ENCODE assay signal across 24 mouse cellular contexts in the genomic region with DNA sequence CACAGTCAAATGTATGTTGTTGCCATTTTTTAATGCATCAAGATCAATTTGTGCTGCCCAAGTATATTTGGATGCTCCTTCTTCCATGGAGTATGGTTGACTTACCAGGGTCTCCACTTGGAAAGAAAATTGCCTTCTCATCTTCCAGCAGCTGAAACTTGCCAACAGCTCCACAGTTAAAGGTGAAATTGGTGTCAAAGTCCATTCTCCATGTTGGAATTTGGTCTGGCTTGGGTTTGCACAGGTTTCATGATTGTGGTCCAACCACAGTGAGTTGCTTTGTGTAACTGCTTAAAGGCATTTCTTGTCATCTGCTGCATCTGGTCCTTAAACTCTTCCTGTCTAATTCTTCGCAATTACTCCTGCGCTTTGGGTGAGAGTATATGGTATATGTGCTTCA.
DNase-seq lines count a peak whose midpoint lies in the region; ATAC-seq and TF ChIP-seq lines count a peak whose summit lies in the region.
"Had no signal": no experiment of that assay in that cellular context is flagged by ENCODE, and none has a peak within 500 bp of the region (broad histone marks: within the 10 kb centered on the region; RNA-seq: fewer than 3 reads in every experiment).

No protein-coding gene starts in this region.

- WGBS in kidney, embryonic 16.5 days: 98% methylated on average over 2 of the region's 2 CpGs
- WGBS in liver, adult 2 months: 99% methylated on average over 2 of the region's 2 CpGs

- no peak for TF ChIP-seq POLR2A in liver, adult 2 months (IDR thresholded peaks at IDR 0.05; ENCODE audit: extremely low read depth, insufficient read depth, low read length)

- no peaks in the 10 kb centered on the region for H3K79me2 ChIP-seq in liver, adult 2 months (ENCODE audit: control insufficient read depth, insufficient read depth, low read length)

- peak; percentile 14 for DNase-seq in kidney, adult 11 months
- no peak for DNase-seq in kidney, postnatal 14 days
- peak; percentile 9 to 11 for DNase-seq in kidney, adult 8-10 months
- DNase-seq in liver, adult 2 months (ENCODE audit: extremely low read depth, low read depth, low spot score): peak; percentile 41
- no peak for DNase-seq in liver
- DNase-seq: adrenal gland, adult 8-10 months; adrenal gland, postnatal 14 days; adrenal gland, postnatal 36 days; B cell, adult 2 months; cerebellum, adult 11-12 months; cerebellum, adult 2 months; cerebellum, adult 9-10 months; cerebellum, postnatal 10 days; cerebellum, postnatal 25 days had no signal

- no peaks in the 10 kb centered on the region for H3K4me1 ChIP-seq in kidney, embryonic 16.5 days (ENCODE audit: insufficient read depth, low read length)
- H3K4me1 ChIP-seq in liver, adult 2 months (ENCODE audit: control insufficient read depth, insufficient read depth, low read length): peaks cover 2% of the 10 kb centered on the region; the same call in 1 of the 2 replicates
- H3K4me1 ChIP-seq: embryonic facial prominence, embryonic 10.5 days; embryonic facial prominence, embryonic 12.5 days; forebrain, embryonic 13.5 days; forebrain, embryonic 15.5 days had no signal

- H3K27ac ChIP-seq in kidney, embryonic 16.5 days (ENCODE audit: low read length): no peak overlapping the region
- no peak overlapping the region for H3K27ac ChIP-seq in liver, adult 2 months (replicated peaks; ENCODE audit: insufficient read depth, low read depth, low read length)
- H3K27ac ChIP-seq: embryonic facial prominence, embryonic 10.5 days; embryonic facial prominence, embryonic 12.5 days; forebrain, embryonic 13.5 days; forebrain, embryonic 15.5 days had no signal

- no peak for ATAC-seq in kidney, embryonic 16.5 days (ENCODE audit: low FRiP score, low TSS enrichment)
- ATAC-seq: activated CD4-positive, CD25-positive, alpha-beta regulatory T cell, adult 4 months; CD4-positive, CD25-positive, alpha-beta regulatory T cell, adult 4 months; forebrain, embryonic 13.5 days; forebrain, embryonic 15.5 days; Patski had no signal

- H3K9ac ChIP-seq in kidney, embryonic 16.5 days (replicated peaks; ENCODE audit: low read length): no peak overlapping the region
- no peak overlapping the region for H3K9ac ChIP-seq in liver, adult 2 months (ENCODE audit: low read depth, low read length)
- H3K9ac ChIP-seq: embryonic facial prominence, embryonic 12.5 days; forebrain, embryonic 13.5 days; forebrain, embryonic 15.5 days had no signal

- H3K9me3 ChIP-seq in kidney, embryonic 16.5 days (ENCODE audit: low read length): no peaks in the 10 kb centered on the region
- H3K9me3 ChIP-seq: embryonic facial prominence, embryonic 10.5 days; forebrain, embryonic 13.5 days; forebrain, embryonic 15.5 days had no signal

- no peak overlapping the region for H3K4me3 ChIP-seq in kidney, embryonic 16.5 days (ENCODE audit: low read length)
- no peak overlapping the region for H3K4me3 ChIP-seq in liver, adult 2 months (ENCODE audit: insufficient read depth, low read depth, low read length)
- H3K4me3 ChIP-seq: embryonic facial prominence, embryonic 10.5 days; embryonic facial prominence, embryonic 12.5 days; forebrain, embryonic 13.5 days; forebrain, embryonic 15.5 days had no signal

- no peaks in the 10 kb centered on the region for H3K36me3 ChIP-seq in kidney, embryonic 16.5 days (ENCODE audit: insufficient read depth, low read length)
- no peaks in the 10 kb centered on the region for H3K36me3 ChIP-seq in liver, adult 2 months (ENCODE audit: control insufficient read depth, insufficient read depth, low read length)
- H3K36me3 ChIP-seq: embryonic facial prominence, embryonic 10.5 days; embryonic facial prominence, embryonic 12.5 days; forebrain, embryonic 15.5 days; G1E had no signal

- no peaks in the 10 kb centered on the region for H3K27me3 ChIP-seq in kidney, embryonic 16.5 days (ENCODE audit: insufficient read depth, low read length)
- no peaks in the 10 kb centered on the region for H3K27me3 ChIP-seq in liver, adult 2 months (ENCODE audit: control insufficient read depth, insufficient read depth, low read length)
- H3K27me3 ChIP-seq: CH12.LX; embryonic facial prominence, embryonic 12.5 days; forebrain, embryonic 13.5 days; forebrain, embryonic 15.5 days; Patski had no signal

- TF ChIP-seq CTCF in liver, adult 2 months (IDR thresholded peaks at IDR 0.05; ENCODE audit: low read depth, low read length): no peak

- no peak overlapping the region for H3K4me2 ChIP-seq in kidney, embryonic 16.5 days (replicated peaks; ENCODE audit: low read depth, low read length)
- H3K4me2 ChIP-seq: embryonic facial prominence, embryonic 12.5 days; forebrain, embryonic 13.5 days; forebrain, embryonic 15.5 days had no signal

Comparison
In these comparisons a context has a peak if more than half of its experiments do, and no peak if none do; other contexts are left out.
1. DNase-seq: peak in kidney, adult 11 months (single experiment), kidney, adult 8-10 months (2 of 2) and liver, adult 2 months (single experiment); none in kidney, postnatal 14 days (single experiment) and liver (single experiment).